Mouse (Mus musculus) limb, embryonic 10.5 days (tissue): ENCODE measurements at regions not wholly inside any gene's neighbourhood (a gene's known extent, or its start where the extent isn't known, plus 50 kb on each side); places are given as distances from the start of the nearest gene placed in this dataset.
"Not testable (repeated sequence)": the region's sequence is repeated elsewhere in the genome, so short reads cannot be mapped to it uniquely, and the experiment has no call there.

Source experiments
- DNase-seq: peaks from one replicate; pipeline ENCODE4 v3.0.0-alpha.2; 2017; ENCODE audit warnings: low spot score
- H3K27ac ChIP-seq: fragments of 300-500 bp; sonication (generic); 2 replicates; pipeline ENCODE4 v1.5.1; 2016; ENCODE audit warnings: mild to moderate bottlenecking
- H3K27me3 ChIP-seq: fragments of 300-500 bp; sonication (generic); 2 replicates; pipeline ENCODE4 v1.6.1; 2016; ENCODE audit warnings: low read depth, mild to moderate bottlenecking; ENCODE audit not compliant: poor library complexity, severe bottlenecking
- H3K36me3 ChIP-seq: fragments of 300-500 bp; sonication (generic); 2 replicates; pipeline ENCODE4 v1.6.1; 2016; ENCODE audit warnings: mild to moderate bottlenecking, moderate library complexity
- H3K4me1 ChIP-seq: fragments of 300-500 bp; sonication (generic); 2 replicates; pipeline ENCODE4 v1.6.1; 2016
- H3K4me3 ChIP-seq: fragments of 300-500 bp; sonication (generic); 2 replicates; pipeline ENCODE4 v1.5.1; 2016; ENCODE audit warnings: mild to moderate bottlenecking, moderate library complexity
- H3K9me3 ChIP-seq: fragments of 300-500 bp; sonication (generic); replicated peaks from 2 replicates; pipeline ENCODE4 v1.6.1; 2016; ENCODE audit warnings: mild to moderate bottlenecking
- WGBS: fragments of 180-500 bp; shearing (Covaris S2); methylation state at CpG from one replicate; pipeline ENCODE4 v1.1.7; 2016; 5-methylcytosine and 5-hydroxymethylcytosine counted together

DNA sequence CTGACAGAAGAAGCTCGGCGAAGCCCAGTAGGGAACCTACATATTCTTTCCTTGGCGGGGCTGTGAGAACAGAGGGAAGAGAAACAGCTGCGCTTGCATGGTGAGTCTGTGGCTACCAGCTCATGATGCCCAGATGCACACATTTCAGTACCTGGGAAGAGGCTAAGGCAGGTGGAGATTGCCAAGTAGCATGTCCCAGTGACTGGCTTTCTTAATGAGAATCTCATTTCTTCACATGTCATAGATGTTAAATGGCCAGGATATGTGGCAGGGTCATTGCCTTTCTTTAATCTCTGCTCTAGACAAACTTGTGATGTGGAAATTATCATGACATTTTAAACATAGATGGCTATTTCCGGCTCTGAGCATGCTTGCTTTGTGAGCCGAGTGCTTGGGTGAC is 109.5 kb upstream of the Tns3 start:
- H3K4me3 ChIP-seq, result no peak overlapping the region
- peaks cover 18% of the 10 kb centered on the region; the same call in 1 of the 2 replicates for H3K4me1 ChIP-seq
- no peaks in the 10 kb centered on the region for H3K9me3 ChIP-seq
- no peaks in the 10 kb centered on the region for H3K36me3 ChIP-seq
- DNase-seq, result no peak
- no peaks in the 10 kb centered on the region for H3K27me3 ChIP-seq
- WGBS, result 85% methylated on average over 6 of the region's 6 CpGs
- peak overlapping the region; percentile 46; the same call in 1 of the 2 replicates for H3K27ac ChIP-seq

DNA sequence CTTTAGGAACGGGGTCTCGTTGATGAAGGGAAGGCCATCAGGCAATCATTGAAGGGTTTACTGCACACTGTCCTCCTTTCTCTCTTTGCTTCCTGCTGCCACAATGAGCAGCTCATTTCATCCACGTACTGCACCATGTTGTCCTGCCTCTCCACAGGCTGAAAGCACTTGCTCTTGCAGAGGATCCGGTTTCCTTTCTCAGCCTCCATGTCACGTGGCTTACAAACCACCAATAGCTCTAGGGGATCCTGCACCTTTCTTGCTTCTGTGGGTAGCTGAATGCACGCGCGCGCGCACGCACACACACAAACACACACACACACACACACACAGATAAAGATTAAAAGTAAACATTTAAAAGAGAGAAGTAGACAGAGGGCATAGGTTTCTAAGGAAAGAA is 108.9 kb upstream of the Tns3 start:
- Histone ChIP-seq H3K4me3 (no peak overlapping the region), H3K27ac (0 out of 2 replicates have a peak overlapping the region, but pooled peaks have one; percentile 7), H3K4me1 (peaks cover 18% of the 10 kb centered on the region; the same call in 1 of the 2 replicates), H3K36me3 (no peaks in the 10 kb centered on the region), H3K27me3 (no peaks in the 10 kb centered on the region), H3K9me3 (no peaks in the 10 kb centered on the region)
- DNase-seq, result no peak
- WGBS, result 88% methylated on average over 11 of the region's 11 CpGs

DNA sequence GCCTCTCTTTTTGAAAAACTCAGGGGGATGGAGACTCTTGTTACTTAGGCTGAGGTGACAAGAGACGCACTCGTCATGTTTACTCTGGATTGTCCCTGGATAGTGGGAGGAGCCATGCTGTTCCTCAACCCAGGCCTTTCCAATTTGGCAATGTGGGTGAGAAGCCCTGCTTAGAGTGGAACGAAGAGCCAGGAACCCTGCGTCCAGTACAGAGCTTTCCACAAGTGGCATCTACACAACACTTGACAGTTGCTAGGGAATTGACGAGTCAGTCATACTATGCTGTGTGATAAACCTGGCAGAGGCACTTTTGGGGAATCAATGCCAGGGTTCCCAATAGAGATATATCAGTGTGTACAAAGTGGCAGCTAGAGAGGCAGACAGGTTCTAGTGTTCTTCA is 108.2 kb upstream of the Tns3 start:
- WGBS, result 79% methylated on average over 5 of the region's 5 CpGs
- DNase-seq, result no peak

DNA sequence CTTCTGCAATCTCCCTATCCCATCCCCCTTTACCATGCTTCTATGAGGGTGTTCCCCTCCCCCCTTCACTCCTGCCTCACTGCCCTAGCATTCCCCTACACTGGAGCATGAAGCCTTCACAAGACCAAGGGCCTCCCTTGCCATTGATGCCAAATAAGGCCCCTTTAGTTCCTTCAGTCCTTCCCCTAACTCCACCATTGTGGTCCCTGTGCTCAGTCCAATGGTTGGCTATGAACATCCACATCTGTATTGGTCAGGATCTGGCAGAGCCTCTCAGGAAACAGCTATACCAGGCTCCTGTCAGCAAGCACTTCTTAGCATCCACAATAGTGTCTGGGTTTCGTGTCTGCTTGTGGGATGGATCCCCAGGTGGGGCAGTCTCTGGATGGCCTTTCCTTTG is 104.4 kb upstream of the Tns3 start:
- not testable (repeated sequence) for H3K36me3 ChIP-seq, H3K9me3 ChIP-seq, H3K27ac ChIP-seq, DNase-seq, H3K4me3 ChIP-seq, H3K27me3 ChIP-seq
- peaks cover 26% of the 10 kb centered on the region; the same call in 1 of the 2 replicates for H3K4me1 ChIP-seq
- 78% methylated on average over 1 of the region's 1 CpGs for WGBS

More for the DNA sequence above, 108.2 kb upstream of the Tns3 start:
- H3K4me3 ChIP-seq, result no peak overlapping the region
- no peak overlapping the region for H3K27ac ChIP-seq
- H3K27me3 ChIP-seq, result no peaks in the 10 kb centered on the region
- peaks cover 18% of the 10 kb centered on the region; the same call in 1 of the 2 replicates for H3K4me1 ChIP-seq
- H3K36me3 ChIP-seq, result no peaks in the 10 kb centered on the region
- no peaks in the 10 kb centered on the region for H3K9me3 ChIP-seq

- peaks cover 39% of the 10 kb centered on the region for H3K4me1 ChIP-seq
- no peak overlapping the region for H3K4me3 ChIP-seq
- DNase-seq, result no peak
- H3K27ac ChIP-seq, result no peak overlapping the region
- H3K36me3 ChIP-seq, result no peaks in the 10 kb centered on the region
- H3K27me3 ChIP-seq, result no peaks in the 10 kb centered on the region
- 79% methylated on average over 1 of the region's 1 CpGs for WGBS
- H3K9me3 ChIP-seq, result no peaks in the 10 kb centered on the region
These were observed 101.2 kb upstream of the Tns3 start for GRCm38 (mm10) chr11:8765541-8765885.

- H3K4me1 ChIP-seq, result peaks cover 39% of the 10 kb centered on the region
- 85% methylated on average over 2 of the region's 2 CpGs for WGBS
- no peaks in the 10 kb centered on the region for H3K36me3 ChIP-seq
- H3K27me3 ChIP-seq, result no peaks in the 10 kb centered on the region
- H3K4me3 ChIP-seq, result no peak overlapping the region
- no peaks in the 10 kb centered on the region for H3K9me3 ChIP-seq
- DNase-seq, result no peak
- peak overlapping the region; percentile 66 for H3K27ac ChIP-seq
These were observed 100.7 kb upstream of the Tns3 start for GRCm38 (mm10) chr11:8764861-8765540.

GRCm38 (mm10) chr11:8763448-8763847 is 99.1 kb upstream of the Tns3 start:
- peak overlapping the region; percentile 57 for H3K27ac ChIP-seq
- no peak for DNase-seq
- WGBS, result 65% methylated on average over 7 of the region's 7 CpGs
- no peaks in the 10 kb centered on the region for H3K27me3 ChIP-seq
- no peaks in the 10 kb centered on the region for H3K36me3 ChIP-seq
- H3K4me1 ChIP-seq, result peaks cover 39% of the 10 kb centered on the region
- no peak overlapping the region for H3K4me3 ChIP-seq
- no peaks in the 10 kb centered on the region for H3K9me3 ChIP-seq

- Histone ChIP-seq H3K36me3 (no peaks in the 10 kb centered on the region), H3K27ac (peak overlapping the region; percentile 84; the same call in 1 of the 2 replicates), H3K27me3 (no peaks in the 10 kb centered on the region), H3K9me3 (no peaks in the 10 kb centered on the region), H3K4me3 (no peak overlapping the region), H3K4me1 (peaks cover 39% of the 10 kb centered on the region)
- 71% methylated on average over 2 of the region's 2 CpGs for WGBS
- no peak for DNase-seq
These were observed 97.8 kb upstream of the Tns3 start for GRCm38 (mm10) chr11:8762133-8762532.

DNA sequence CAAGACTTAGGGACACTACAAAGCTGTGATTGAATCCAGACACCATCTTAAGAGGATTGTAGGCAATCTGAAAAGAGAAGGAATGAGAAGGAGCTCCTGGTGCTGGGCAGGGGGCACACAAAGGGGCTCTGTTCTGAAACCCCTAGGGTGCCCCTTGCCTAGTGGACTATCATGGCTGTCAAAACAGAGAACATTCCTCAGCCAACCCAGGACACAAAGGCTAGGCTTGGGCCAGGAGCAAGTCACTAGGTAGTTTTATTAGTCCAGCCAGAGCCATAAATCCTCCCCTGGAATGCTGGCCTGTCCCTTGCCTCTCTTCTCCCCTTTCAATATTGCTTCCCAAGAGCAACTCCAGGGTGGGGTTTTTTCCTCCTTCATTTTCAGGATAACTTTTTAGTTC is 97.3 kb upstream of the Tns3 start:
- Histone ChIP-seq H3K36me3 (no peaks in the 10 kb centered on the region), H3K27me3 (no peaks in the 10 kb centered on the region), H3K27ac (peak overlapping the region; percentile 84), H3K9me3 (no peaks in the 10 kb centered on the region), H3K4me1 (peaks cover 38% of the 10 kb centered on the region), H3K4me3 (no peak overlapping the region)
- DNase-seq, result peak; percentile 63

GRCm38 (mm10) chr11:8759858-8760257 is 95.5 kb upstream of the Tns3 start:
- Histone ChIP-seq H3K4me1 (peaks cover 36% of the 10 kb centered on the region), H3K27me3 (no peaks in the 10 kb centered on the region), H3K9me3 (no peaks in the 10 kb centered on the region), H3K27ac (no peak overlapping the region), H3K4me3 (no peak overlapping the region), H3K36me3 (no peaks in the 10 kb centered on the region)
- 89% methylated on average over 1 of the region's 1 CpGs for WGBS
- no peak for DNase-seq

GRCm38 (mm10) chr11:8754508-8754907 is 90.2 kb upstream of the Tns3 start:
- not testable (repeated sequence) for H3K4me1 ChIP-seq, H3K9me3 ChIP-seq, H3K4me3 ChIP-seq, H3K27me3 ChIP-seq, H3K27ac ChIP-seq, H3K36me3 ChIP-seq, DNase-seq
- 30% methylated on average over 2 of the region's 2 CpGs for WGBS

GRCm38 (mm10) chr11:8735784-8736183 is 71.4 kb upstream of the Tns3 start:
- H3K4me1 ChIP-seq, H3K4me3 ChIP-seq, H3K36me3 ChIP-seq, H3K9me3 ChIP-seq, H3K27ac ChIP-seq, DNase-seq, H3K27me3 ChIP-seq: not testable (repeated sequence)
- WGBS, result 79% methylated on average over 3 of the region's 3 CpGs

- Histone ChIP-seq H3K27me3 (no peaks in the 10 kb centered on the region), H3K9me3 (no peaks in the 10 kb centered on the region), H3K4me3 (no peak overlapping the region), H3K27ac (no peak overlapping the region), H3K4me1 (peaks cover 14% of the 10 kb centered on the region), H3K36me3 (no peaks in the 10 kb centered on the region)
- no peak for DNase-seq
- 92% methylated on average over 5 of the region's 5 CpGs for WGBS
These were observed 62.7 kb upstream of the Tns3 start for GRCm38 (mm10) chr11:8727007-8727406.

- H3K36me3 ChIP-seq, result no peaks in the 10 kb centered on the region
- no peak overlapping the region for H3K4me3 ChIP-seq
- DNase-seq, result no peak
- H3K9me3 ChIP-seq, result no peaks in the 10 kb centered on the region
- peaks cover 14% of the 10 kb centered on the region for H3K4me1 ChIP-seq
- 77% methylated on average over 4 of the region's 4 CpGs for WGBS
- H3K27ac ChIP-seq, result no peak overlapping the region
- no peaks in the 10 kb centered on the region for H3K27me3 ChIP-seq
These were observed 61.2 kb upstream of the Tns3 start for GRCm38 (mm10) chr11:8725505-8725904.
